Mouse (Mus musculus) spleen, adult 2 months (tissue): Measurements from ENCODE around the gene Hdgfl3. TPM values are rescaled to one million over a fixed set of nuclear protein-coding genes. Genes with fewer than 3 reads are reported as not detected.
A peak's percentile ranks its signal among the peaks of the same experiment; 100 is the strongest.

Experiments
- DNase-seq, 2 experiments: peaks; one replicate each; pipeline versions ENCODE4 v3.0.0 to v3.0.0-alpha.2; 2012 to 2021; ENCODE audit warnings: low spot score in 2 of 2, low read depth in 1 of 2
- H3K27ac ChIP-seq: fragments of 200-500 bp; 2 replicates; pipeline ENCODE4 v1.5.1; 2012; ENCODE audit warnings: low read length, inconsistent platforms; ENCODE audit not compliant: insufficient read depth
- H3K27me3 ChIP-seq: fragments of 200-500 bp; 2 replicates; pipeline ENCODE4 v1.6.1; 2012; ENCODE audit warnings: mild to moderate bottlenecking, moderate library complexity, low read length, inconsistent platforms; ENCODE audit not compliant: control insufficient read depth, insufficient read depth
- H3K36me3 ChIP-seq: fragments of 200-500 bp; 2 replicates; pipeline ENCODE4 v1.6.1; 2012; ENCODE audit warnings: mild to moderate bottlenecking, low read length, inconsistent platforms; ENCODE audit not compliant: control insufficient read depth, insufficient read depth
- H3K4me1 ChIP-seq: fragments of 200-500 bp; 2 replicates; pipeline ENCODE4 v1.6.1; 2011; ENCODE audit warnings: inconsistent platforms; ENCODE audit not compliant: control insufficient read depth, insufficient read depth, insufficient read length
- H3K4me3 ChIP-seq: fragments of 200-500 bp; 2 replicates; pipeline ENCODE4 v1.5.1; 2011; ENCODE audit warnings: mild to moderate bottlenecking, inconsistent platforms; ENCODE audit not compliant: insufficient read depth, insufficient read length; ENCODE audit errors: extremely low read depth
- CTCF ChIP-seq: fragments of 200-500 bp; IDR thresholded peaks from 2 replicates; pipeline ENCODE4 v1.5.1; 2011; ENCODE audit warnings: mild to moderate bottlenecking, inconsistent platforms; ENCODE audit not compliant: insufficient read depth, insufficient read length, insufficient replicate concordance; ENCODE audit errors: extremely low read depth
- POLR2A ChIP-seq: fragments of 200-500 bp; IDR thresholded peaks from 2 replicates; pipeline ENCODE4 v1.6.1; 2011; ENCODE audit warnings: low read depth, low read length, inconsistent platforms
- WGBS: fragments of 180-500 bp; shearing (Covaris S2); methylation state at CpG from one replicate; pipeline ENCODE4 v1.1.7; 2018; 5-methylcytosine and 5-hydroxymethylcytosine counted together
- polyA plus RNA-seq: library from polyadenylated mRNA; depleted of rRNA; stranded (reverse); fragments of >200 nt; gene quantifications from 2 replicates; pipeline ENCODE4 v1.2.3, GENCODE M21; 2012

Gene Hdgfl3
- polyA plus RNA-seq, 1 experiment = 1.2 TPM

- peak; percentile 32; the same call in 1 of the 2 replicates for TF ChIP-seq POLR2A
- no peak for TF ChIP-seq CTCF
- Histone ChIP-seq H3K27ac (peak overlapping the region; percentile 93), H3K27me3 (no peaks in the 10 kb centered on the region), H3K4me1 (peaks cover 31% of the 10 kb centered on the region), H3K4me3 (peak overlapping the region; percentile 44), H3K36me3 (peaks cover 3% of the 10 kb centered on the region; the same call in 1 of the 2 replicates)
- peak; percentile 71 to 83 for DNase-seq
- WGBS = 20% methylated on average over 24 of the region's 24 CpGs
These were observed 71.4 kb downstream of the Hdgfl3 start for GRCm38 (mm10) chr7:81862587-81863583.

- Histone ChIP-seq H3K4me3 (no peak overlapping the region), H3K27ac (peak overlapping the region; percentile 93), H3K27me3 (no peaks in the 10 kb centered on the region), H3K4me1 (peaks cover 31% of the 10 kb centered on the region), H3K36me3 (peaks cover 1% of the 10 kb centered on the region; the same call in 1 of the 2 replicates)
- WGBS = 77% methylated on average over 4 of the region's 4 CpGs
- DNase-seq = no peak
- TF ChIP-seq CTCF (no peak), POLR2A (no peak)
These were observed 72.4 kb downstream of the Hdgfl3 start for GRCm38 (mm10) chr7:81861921-81862320.

GRCm38 (mm10) chr7:81861461-81861860 is 72.8 kb downstream of the Hdgfl3 start:
- Histone ChIP-seq H3K36me3 (peaks cover 1% of the 10 kb centered on the region; the same call in 1 of the 2 replicates), H3K4me1 (peaks cover 31% of the 10 kb centered on the region), H3K27ac (peak overlapping the region; percentile 93), H3K4me3 (no peak overlapping the region; the same call in 1 of the 2 replicates), H3K27me3 (no peaks in the 10 kb centered on the region)
- TF ChIP-seq POLR2A (no peak; the same call in 1 of the 2 replicates), CTCF (no peak)
- WGBS = 79% methylated on average over 2 of the region's 2 CpGs
- no peak for DNase-seq

- Histone ChIP-seq H3K36me3 (no peaks in the 10 kb centered on the region; the same call in 1 of the 2 replicates), H3K4me3 (peak overlapping the region; percentile 66; the same call in 1 of the 2 replicates), H3K27ac (peak overlapping the region; percentile 93), H3K4me1 (peaks cover 35% of the 10 kb centered on the region), H3K27me3 (no peaks in the 10 kb centered on the region)
- TF ChIP-seq POLR2A (no peak; the same call in none of the 2 replicates), CTCF (no peak)
- 3% methylated on average over 5 of the region's 5 CpGs for WGBS
- DNase-seq = peak in 1 of 2 experiments; percentile 59
These were observed 73.3 kb downstream of the Hdgfl3 start for GRCm38 (mm10) chr7:81860996-81861395.

GRCm38 (mm10) chr7:81860071-81860470 is 74.2 kb downstream of the Hdgfl3 start:
- H3K27ac ChIP-seq = peak overlapping the region; percentile 93
- TF ChIP-seq POLR2A (peak; percentile 34; the same call in 1 of the 2 replicates), CTCF (no peak)
- H3K4me1 ChIP-seq = peaks cover 37% of the 10 kb centered on the region
- no peaks in the 10 kb centered on the region for H3K27me3 ChIP-seq
- peak overlapping the region; percentile 66 for H3K4me3 ChIP-seq
- H3K36me3 ChIP-seq = no peaks in the 10 kb centered on the region
- 3% methylated on average over 11 of the region's 11 CpGs for WGBS
- peak in 1 of 2 experiments; percentile 54 for DNase-seq

GRCm38 (mm10) chr7:81858968-81859721 is 75.1 kb downstream of the Hdgfl3 start, which contains the start of gene Tm6sf1:
Gene Tm6sf1, plus strand, starts transcription at chr7:81859001.
- DNase-seq = peak in 1 of 2 experiments; percentile 53
- H3K36me3 ChIP-seq = no peaks in the 10 kb centered on the region
- WGBS = under 1% methylated on average over 64 of the region's 64 CpGs
- peak within 1 kb of the TSS; percentile 66 for H3K4me3 ChIP-seq
- H3K27ac ChIP-seq = peak within 1 kb of the TSS; percentile 93
- no peaks in the 10 kb centered on the region for H3K27me3 ChIP-seq
- peaks cover 45% of the 10 kb centered on the region for H3K4me1 ChIP-seq
- no peak for TF ChIP-seq CTCF
- 0 out of 2 replicates have a peak, but pooled peaks have one; percentile 2 for TF ChIP-seq POLR2A
